In genomic region chr14:121724501-121724900, GRCm38 (mm10) we compare ENCODE assay signal across 25 mouse cellular contexts.
A peak's percentile ranks its signal among the peaks of the same experiment; 100 is the strongest.
DNase-seq lines count a peak whose midpoint lies in the region; ATAC-seq and TF ChIP-seq lines count a peak whose summit lies in the region.
"Had no signal": no experiment of that assay in that cellular context is flagged by ENCODE, and none has a peak within 500 bp of the region (broad histone marks: within the 10 kb centered on the region; RNA-seq: fewer than 3 reads in every experiment).

No protein-coding gene starts in this region.

- no peak overlapping the region for H3K4me2 ChIP-seq in kidney, embryonic 14.5 days (replicated peaks; ENCODE audit: low read depth, low read length)
- H3K4me2 ChIP-seq in kidney, embryonic 15.5 days: no peak overlapping the region
- H3K4me2 ChIP-seq: embryonic facial prominence, embryonic 13.5 days; forebrain, embryonic 12.5 days; forebrain, embryonic 15.5 days; heart, embryonic 13.5 days; hindbrain, embryonic 12.5 days had no signal

- intact Hi-C loops in heart, postnatal 36 days (cut with DNase I): no loop called here

- no peak for ATAC-seq in kidney, embryonic 14.5 days (ENCODE audit: low FRiP score, low TSS enrichment)
- ATAC-seq in kidney, embryonic 15.5 days (replicated peaks; ENCODE audit: low FRiP score): no peak
- ATAC-seq: activated CD4-positive, CD25-positive, alpha-beta regulatory T cell, adult 4 months; forebrain, embryonic 15.5 days had no signal

- H3K27me3 ChIP-seq in heart, embryonic 10.5 days (ENCODE audit: insufficient read depth, poor library complexity, severe bottlenecking): no peaks in the 10 kb centered on the region
- no peaks in the 10 kb centered on the region for H3K27me3 ChIP-seq in kidney, adult 2 months (replicated peaks; ENCODE audit: control insufficient read depth, insufficient read depth, low read length)
- no peaks in the 10 kb centered on the region for H3K27me3 ChIP-seq in kidney, embryonic 14.5 days (ENCODE audit: control insufficient read depth, insufficient read depth, low read length)
- no peaks in the 10 kb centered on the region for H3K27me3 ChIP-seq in kidney, embryonic 15.5 days
- H3K27me3 ChIP-seq: embryonic facial prominence, embryonic 13.5 days; forebrain, embryonic 12.5 days; forebrain, embryonic 15.5 days had no signal

- H3K4me1 ChIP-seq in heart, embryonic 10.5 days: peaks cover 25% of the 10 kb centered on the region
- peaks cover 18% of the 10 kb centered on the region for H3K4me1 ChIP-seq in kidney, adult 2 months (ENCODE audit: control insufficient read depth, insufficient read depth, low read length)
- H3K4me1 ChIP-seq in kidney, embryonic 14.5 days (ENCODE audit: control insufficient read depth, insufficient read depth, low read length): 0 out of 2 replicates have a peak, but pooled peaks cover 3% of the 10 kb centered on the region
- peaks cover 9% of the 10 kb centered on the region; the same call in 1 of the 2 replicates for H3K4me1 ChIP-seq in kidney, embryonic 15.5 days

- no peak for TF ChIP-seq POLR2A in kidney, adult 2 months (IDR thresholded peaks at IDR 0.05; ENCODE audit: low read depth, low read length)

- H3K27ac ChIP-seq in heart, embryonic 10.5 days: no peak overlapping the region
- H3K27ac ChIP-seq in kidney, adult 2 months (ENCODE audit: insufficient read depth, low read depth, low read length): no peak overlapping the region
- no peak overlapping the region for H3K27ac ChIP-seq in kidney, embryonic 14.5 days (ENCODE audit: low read depth, low read length)
- no peak overlapping the region for H3K27ac ChIP-seq in kidney, embryonic 15.5 days
- H3K27ac ChIP-seq: embryonic facial prominence, embryonic 13.5 days; forebrain, embryonic 12.5 days; forebrain, embryonic 15.5 days; heart, embryonic 13.5 days; hindbrain, embryonic 12.5 days had no signal

- no peak for TF ChIP-seq CTCF in kidney, adult 2 months (conservative IDR thresholded peaks at IDR 0.05; ENCODE audit: insufficient read depth, insufficient read length, low read depth, low read length)

- H3K4me3 ChIP-seq in heart, embryonic 10.5 days: no peak overlapping the region
- no peak overlapping the region for H3K4me3 ChIP-seq in kidney, adult 2 months (ENCODE audit: insufficient read depth, low read depth, low read length)
- H3K4me3 ChIP-seq in kidney, embryonic 14.5 days (ENCODE audit: low read length): no peak overlapping the region
- H3K4me3 ChIP-seq in kidney, embryonic 15.5 days (replicated peaks): no peak overlapping the region
- H3K4me3 ChIP-seq: embryonic facial prominence, embryonic 10.5 days; embryonic facial prominence, embryonic 13.5 days; erythroblast, embryonic 14.5 days; forebrain, embryonic 12.5 days; forebrain, embryonic 15.5 days; heart, embryonic 13.5 days; hindbrain, embryonic 12.5 days had no signal

- no peaks in the 10 kb centered on the region for H3K9me3 ChIP-seq in heart, embryonic 10.5 days
- H3K9me3 ChIP-seq in kidney, embryonic 14.5 days (ENCODE audit: control insufficient read depth, low read length): no peaks in the 10 kb centered on the region
- no peaks in the 10 kb centered on the region for H3K9me3 ChIP-seq in kidney, embryonic 15.5 days (replicated peaks)
- H3K9me3 ChIP-seq: embryonic facial prominence, embryonic 10.5 days; embryonic facial prominence, embryonic 13.5 days; forebrain, embryonic 12.5 days; forebrain, embryonic 15.5 days; heart, embryonic 13.5 days; hindbrain, embryonic 12.5 days had no signal

- DNase-seq in heart, embryonic 10.5 days (ENCODE audit: low spot score): peak; percentile 66
- no peak for DNase-seq in heart, postnatal 36 days
- peak; percentile 78 for DNase-seq in kidney, adult 2 months
- DNase-seq in kidney, postnatal 25 days: peak; percentile 47 to 80
- peak; percentile 70 to 79 for DNase-seq in kidney, postnatal 36 days
- DNase-seq: adrenal gland, adult 8-10 months; adrenal gland, postnatal 25 days; cerebellum, adult 11-12 months; cerebellum, adult 8-10 months; cerebellum, postnatal 10 days; cerebellum, postnatal 36 days; embryo, embryonic 11 days; gastrocnemius, postnatal 25 days; heart, adult 18-20 months; heart, postnatal 14 days had no signal

- no peaks in the 10 kb centered on the region for H3K36me3 ChIP-seq in heart, embryonic 10.5 days
- no peaks in the 10 kb centered on the region for H3K36me3 ChIP-seq in kidney, adult 2 months (ENCODE audit: control insufficient read depth, insufficient read depth, low read length)
- no peaks in the 10 kb centered on the region for H3K36me3 ChIP-seq in kidney, embryonic 14.5 days (ENCODE audit: control insufficient read depth, insufficient read depth, low read length)
- H3K36me3 ChIP-seq in kidney, embryonic 15.5 days: no peaks in the 10 kb centered on the region; the same call in 1 of the 2 replicates
- H3K36me3 ChIP-seq: embryonic facial prominence, embryonic 10.5 days; embryonic facial prominence, embryonic 13.5 days; forebrain, embryonic 12.5 days; forebrain, embryonic 15.5 days; heart, embryonic 13.5 days; hindbrain, embryonic 12.5 days had no signal

- WGBS in heart, embryonic 10.5 days: 85% methylated on average over 8 of the region's 8 CpGs
- 67% methylated on average over 8 of the region's 8 CpGs for WGBS in kidney, adult 2 months
- 92% methylated on average over 8 of the region's 8 CpGs for WGBS in kidney, embryonic 14.5 days
- 95% methylated on average over 8 of the region's 8 CpGs for WGBS in kidney, embryonic 15.5 days

- no peak overlapping the region for H3K9ac ChIP-seq in kidney, embryonic 14.5 days (ENCODE audit: low read depth, low read length)
- H3K9ac ChIP-seq in kidney, embryonic 15.5 days: no peak overlapping the region
- H3K9ac ChIP-seq: embryonic facial prominence, embryonic 13.5 days; forebrain, embryonic 12.5 days; forebrain, embryonic 15.5 days; heart, embryonic 13.5 days; hindbrain, embryonic 12.5 days had no signal

Comparison
In these comparisons a context has a peak if more than half of its experiments do, and no peak if none do; other contexts are left out.
1. DNase-seq: peak in heart, embryonic 10.5 days (single experiment), kidney, adult 2 months (single experiment), kidney, postnatal 25 days (2 of 2) and kidney, postnatal 36 days (2 of 2); none in heart, postnatal 36 days (0 of 2).